Mouse (Mus musculus): ENCODE measurements around the gene Prrx1.

Gene Prrx1

DNA sequence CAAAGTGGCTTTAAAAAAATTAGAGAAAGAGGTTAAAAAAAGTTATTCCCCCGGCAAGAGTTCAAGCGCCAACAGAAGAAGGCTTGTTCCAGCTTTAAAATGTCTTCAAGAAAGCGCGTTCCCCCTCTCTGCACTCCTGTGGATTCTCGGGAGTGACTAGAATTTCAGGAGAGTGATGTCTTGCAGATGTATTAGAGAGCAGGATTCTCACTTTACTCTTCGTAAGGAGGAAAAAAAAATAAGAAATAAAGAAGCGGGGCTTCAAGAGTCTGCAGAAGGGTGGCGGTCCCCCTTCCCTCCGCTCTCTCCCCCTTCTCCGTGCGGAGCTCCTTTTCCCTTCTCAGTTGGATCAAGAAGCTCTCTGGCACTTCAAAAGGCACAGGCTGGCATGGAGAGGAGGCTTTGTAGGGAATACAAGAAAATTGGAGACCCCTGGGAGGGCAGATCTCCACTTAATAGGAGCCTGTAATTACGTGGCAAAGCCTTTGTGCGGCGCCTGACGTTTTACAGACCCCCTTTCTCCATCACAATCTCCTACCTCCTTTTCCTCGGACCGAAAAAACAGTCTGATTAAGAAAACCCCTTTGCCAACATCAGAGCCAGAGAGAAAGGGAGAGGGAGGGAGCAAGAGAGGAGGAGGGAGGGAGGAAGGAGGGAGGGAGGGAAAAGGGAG lies at the start of gene Prrx1:
Gene Prrx1, minus strand, starts transcription at position 610 of the 673 bp plus-strand sequence.
- in situ Hi-C loops (cut with MseI, MboI): no loop called here

DNA sequence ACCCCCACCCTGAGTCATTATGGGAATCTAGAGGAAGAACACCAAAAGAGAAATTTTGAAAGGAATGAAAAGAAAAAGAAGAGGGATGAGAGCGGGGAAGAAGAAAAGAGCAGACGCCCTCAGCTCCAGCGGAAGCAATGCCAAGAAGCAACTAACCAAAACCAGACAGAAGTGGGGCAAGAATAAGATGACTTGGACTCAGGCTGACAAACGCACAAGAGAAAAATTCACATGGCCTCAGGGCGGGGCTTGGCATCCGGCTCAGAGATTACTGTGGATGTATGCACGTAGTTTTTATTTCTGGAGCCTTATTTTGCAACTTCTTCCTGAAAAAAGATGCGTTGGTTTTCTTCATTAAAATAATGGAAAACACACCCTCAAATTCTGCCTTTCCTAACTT lies 48.7 kb upstream of the Prrx1 start:
- in situ Hi-C loops (cut with MseI, MboI): no loop called here

DNA sequence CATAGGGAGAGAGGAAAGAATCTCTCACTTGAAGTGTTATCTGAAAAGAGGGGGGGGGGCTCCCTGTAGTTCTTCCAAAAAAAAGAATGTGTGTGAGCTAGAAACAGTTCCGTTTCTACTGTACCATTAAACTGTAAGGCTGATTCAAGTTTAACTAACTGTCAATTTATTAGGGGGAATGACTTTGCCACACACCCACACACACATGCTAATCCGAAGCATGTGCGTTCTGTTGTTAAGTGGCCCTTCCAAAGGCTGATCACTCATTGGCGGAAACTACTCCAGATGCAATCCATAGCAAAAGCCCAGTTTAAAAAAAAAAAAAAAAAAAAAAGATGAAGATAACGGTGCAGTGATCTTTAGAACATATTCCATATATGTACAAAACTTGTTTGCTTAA lies 47.9 kb upstream of the Prrx1 start:
- in situ Hi-C loops (cut with MseI, MboI): no loop called here

DNA sequence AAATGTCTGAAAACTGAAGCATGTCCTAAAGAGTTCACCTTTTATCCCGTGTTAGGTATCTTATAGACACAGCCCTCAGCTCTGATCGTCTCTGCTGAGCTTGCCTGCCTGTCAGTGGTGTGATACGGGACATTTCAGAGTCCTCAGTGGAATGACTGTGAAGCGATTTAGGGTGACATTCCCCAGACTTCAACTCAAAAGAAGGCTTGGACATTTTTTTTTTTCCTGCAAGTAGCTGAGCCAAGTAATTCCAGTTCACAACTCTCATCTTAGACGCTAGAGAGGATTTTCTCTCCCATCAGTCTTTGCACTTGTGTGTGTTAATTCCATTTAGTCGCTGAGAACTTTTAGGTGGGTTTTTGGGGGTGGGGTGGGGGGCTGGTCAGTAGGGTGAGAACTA lies 47.3 kb upstream of the Prrx1 start:
- in situ Hi-C loops (cut with MseI, MboI): no loop called here

DNA sequence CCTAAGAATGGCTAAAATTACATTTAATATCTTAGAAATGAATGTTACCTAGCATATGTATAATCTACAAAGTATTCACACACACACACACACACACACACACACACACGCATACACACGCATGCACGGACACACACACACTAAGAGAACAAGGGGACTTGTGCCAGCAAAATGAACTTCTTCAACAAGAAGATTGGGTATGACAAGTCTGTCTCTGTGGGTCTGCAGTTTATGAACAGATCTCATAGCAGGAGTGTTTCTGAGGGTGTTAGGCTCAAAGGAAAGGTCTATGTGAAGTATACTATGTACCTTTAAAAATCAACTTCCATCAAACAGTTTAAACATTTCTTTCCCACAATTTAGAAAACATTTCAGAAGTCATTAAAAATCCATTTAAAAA lies 46.0 kb upstream of the Prrx1 start:
- in situ Hi-C loops (cut with MseI, MboI): no loop called here

DNA sequence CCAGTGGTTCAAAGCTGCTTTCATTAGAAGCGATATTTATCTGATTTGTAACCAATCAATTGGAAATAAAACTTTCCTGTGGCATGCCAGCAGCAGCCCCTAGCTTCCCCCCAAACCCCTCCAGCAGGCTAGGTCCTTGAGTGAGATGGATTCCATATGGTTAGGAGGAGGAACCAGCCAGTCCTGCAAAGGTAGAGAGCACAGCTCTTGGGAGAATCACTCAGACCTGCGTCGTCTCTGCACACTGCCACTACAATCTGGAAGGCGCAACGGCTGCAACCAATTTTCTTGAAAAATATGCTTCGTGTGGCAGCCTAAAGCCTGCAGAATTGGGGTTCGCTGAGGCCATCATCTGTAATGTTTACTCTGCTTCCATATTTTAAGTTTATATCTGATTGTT lies 44.7 kb upstream of the Prrx1 start:
- in situ Hi-C loops (cut with MseI, MboI): no loop called here

DNA sequence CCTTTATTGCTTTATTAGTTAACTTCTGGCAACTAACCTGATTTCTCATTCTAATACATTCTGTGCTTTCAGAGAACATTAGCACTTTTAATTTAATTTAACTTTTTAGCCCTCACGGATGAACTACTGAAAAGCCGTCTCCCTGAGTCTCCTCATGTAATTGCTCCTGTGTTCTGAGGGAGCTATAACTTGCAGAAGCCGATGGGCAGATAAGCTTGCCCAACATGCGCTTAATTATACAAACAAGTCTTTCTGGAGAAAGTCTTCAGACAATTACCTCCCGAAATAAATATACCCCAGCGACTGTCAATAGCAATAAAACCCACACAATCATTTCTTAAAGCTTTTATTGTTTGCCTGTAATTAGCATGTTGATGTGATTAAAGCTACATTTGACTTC lies 44.2 kb upstream of the Prrx1 start:
- in situ Hi-C loops (cut with MseI, MboI): no loop called here

DNA sequence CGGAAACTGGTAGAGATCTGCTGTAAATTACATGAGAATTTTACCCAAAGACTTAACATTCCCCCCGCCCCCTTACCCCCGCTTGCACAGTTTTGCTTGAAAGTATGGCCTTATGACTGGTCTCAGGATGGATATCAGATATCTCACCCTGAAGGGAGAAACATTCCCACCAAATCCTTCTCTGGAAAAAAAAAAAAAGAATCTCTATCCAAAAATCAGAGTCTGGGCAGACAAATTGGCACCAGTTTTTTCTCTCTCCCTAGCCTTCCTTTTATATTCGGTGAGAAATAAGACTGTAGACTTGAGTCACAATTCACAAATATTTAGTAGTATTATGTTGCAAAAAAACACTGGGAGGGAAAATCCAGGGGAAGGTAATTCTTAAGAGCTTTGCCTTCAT lies 42.7 kb upstream of the Prrx1 start:
- in situ Hi-C loops (cut with MseI, MboI): no loop called here

DNA sequence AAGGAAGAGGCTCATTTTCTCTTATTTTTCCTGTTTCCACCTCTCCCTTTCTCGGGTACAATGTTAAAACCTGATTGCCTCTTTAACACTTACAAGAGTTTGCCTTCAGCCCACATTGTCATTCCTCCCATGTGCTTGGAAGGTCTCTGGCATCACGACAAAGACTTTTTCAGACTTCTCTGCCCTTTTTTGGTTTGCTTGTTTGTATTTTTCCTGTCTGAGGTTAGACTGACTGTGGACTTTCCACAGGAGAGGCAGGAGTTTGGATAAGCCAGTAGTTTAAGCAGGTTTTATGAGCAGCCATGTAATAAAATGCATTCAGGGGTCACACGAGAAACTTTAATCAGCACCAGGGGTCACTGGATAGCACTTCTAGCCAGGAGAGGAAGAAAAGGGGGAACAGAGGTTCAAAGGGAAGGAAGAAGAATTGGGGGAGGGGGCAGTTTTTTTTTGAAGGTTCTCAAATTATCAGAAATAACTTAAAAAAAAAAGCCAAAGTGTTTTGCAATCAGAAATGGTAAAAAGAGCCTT lies 42.2 kb upstream of the Prrx1 start:
- in situ Hi-C loops (cut with MseI, MboI): no loop called here

DNA sequence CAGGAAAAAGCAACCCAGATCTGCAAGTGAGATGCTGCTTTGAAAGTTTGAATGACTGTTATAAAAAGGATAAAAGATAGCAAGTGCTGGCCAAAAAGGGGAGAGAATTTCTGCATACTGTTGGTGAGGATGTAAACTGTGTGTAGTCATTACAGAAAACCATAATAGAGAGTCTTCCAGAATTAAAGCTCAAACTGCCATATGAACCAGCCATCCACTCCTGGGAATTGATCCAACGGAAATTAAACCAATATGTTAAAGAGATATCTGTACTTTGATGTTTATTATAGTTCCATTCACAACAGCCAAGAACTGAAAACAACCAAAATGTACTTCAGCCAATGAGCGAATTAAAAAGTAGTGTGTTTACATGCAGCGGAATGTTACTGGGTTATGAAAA lies 37.5 kb upstream of the Prrx1 start:
- in situ Hi-C loops (cut with MseI, MboI): no loop called here

DNA sequence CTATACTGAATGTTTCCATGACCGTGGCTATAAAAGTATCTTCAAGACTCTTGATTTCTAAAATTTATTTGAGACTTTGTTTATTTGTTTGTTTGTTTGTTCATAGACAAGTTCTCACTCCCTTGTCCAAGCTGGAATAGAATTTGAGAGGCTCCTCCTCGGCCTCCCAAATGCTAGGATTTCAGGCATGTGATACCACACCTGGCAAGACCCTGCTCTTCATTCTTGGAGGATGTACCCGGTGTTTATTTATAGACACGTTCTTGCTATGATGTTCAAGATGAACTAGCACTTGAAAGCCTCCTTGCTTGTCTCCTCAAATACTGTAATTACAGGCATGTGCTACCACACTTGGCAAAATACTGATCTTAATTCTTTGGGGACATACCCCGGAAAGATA lies 32.0 kb upstream of the Prrx1 start:
- in situ Hi-C loops (cut with MseI, MboI): no loop called here

DNA sequence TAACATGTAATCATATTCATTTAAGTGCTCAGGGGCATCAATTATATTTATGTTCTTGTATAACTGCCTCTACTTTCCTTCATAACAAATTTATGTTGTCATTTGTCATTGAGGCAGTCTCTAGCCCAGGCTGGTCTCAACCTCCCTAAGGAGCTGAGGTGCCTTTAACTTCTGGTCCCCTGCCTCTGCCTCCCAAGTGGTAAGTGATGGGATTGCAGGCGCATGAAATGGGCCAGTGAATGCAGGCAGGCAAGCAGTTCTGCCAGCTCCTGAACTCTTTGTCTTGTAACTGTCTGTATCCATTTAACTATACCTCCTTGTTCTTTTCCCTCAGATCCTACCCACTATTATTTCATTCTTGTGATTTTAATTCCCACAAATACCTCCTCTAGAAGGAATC lies 31.4 kb upstream of the Prrx1 start:
- in situ Hi-C loops (cut with MseI, MboI): no loop called here

DNA sequence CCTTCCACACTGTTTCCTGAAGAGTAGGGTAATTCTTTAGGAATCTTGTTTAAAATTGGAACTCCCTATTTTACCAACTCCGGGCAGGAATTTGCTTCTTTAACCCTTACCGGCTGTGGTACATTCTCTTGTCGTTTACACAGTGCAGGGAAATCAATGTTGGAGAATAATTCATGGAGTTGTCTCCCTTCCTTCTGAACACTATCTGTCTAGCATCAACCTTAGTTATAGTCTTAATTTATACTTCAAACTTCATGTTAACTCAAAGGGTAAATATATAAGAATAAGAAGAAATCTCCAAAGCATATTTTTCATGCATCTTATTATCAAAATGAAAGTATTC lies 25.7 kb upstream of the Prrx1 start:
- in situ Hi-C loops (cut with MseI, MboI): no loop called here

DNA sequence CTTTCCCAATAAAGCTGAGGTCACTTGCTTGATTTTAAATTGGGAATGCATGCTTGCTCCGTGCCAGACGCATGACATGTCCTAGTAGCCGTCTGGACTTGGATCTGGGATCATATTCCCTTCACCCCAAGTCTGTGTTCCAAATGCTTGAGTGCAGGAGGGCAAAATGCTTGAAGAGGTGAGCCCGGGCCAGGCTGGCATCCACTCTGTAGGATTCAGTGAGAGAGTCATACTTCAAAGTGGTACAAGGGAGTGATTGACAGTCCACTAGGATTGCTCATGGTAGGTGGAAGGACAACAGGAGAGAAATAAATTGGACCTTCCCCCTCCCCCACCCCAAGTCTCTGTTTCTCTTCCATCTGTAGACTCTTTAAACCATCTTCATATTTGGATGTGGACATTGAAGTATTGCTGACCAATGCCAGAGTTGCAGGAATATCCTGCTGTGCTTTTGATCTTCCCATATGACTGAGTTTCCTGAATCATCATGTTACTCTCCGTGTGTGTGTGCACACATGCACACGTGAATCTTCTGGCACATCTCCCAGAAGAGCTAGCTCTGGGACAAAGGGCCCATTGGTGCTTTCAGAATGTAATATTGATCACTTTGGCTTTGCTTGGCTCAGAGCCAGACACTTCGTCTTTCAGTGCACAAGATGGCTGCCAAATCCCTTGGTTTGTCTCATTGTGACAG lies 25.2 kb upstream of the Prrx1 start:
- in situ Hi-C loops (cut with MseI, MboI): no loop called here

DNA sequence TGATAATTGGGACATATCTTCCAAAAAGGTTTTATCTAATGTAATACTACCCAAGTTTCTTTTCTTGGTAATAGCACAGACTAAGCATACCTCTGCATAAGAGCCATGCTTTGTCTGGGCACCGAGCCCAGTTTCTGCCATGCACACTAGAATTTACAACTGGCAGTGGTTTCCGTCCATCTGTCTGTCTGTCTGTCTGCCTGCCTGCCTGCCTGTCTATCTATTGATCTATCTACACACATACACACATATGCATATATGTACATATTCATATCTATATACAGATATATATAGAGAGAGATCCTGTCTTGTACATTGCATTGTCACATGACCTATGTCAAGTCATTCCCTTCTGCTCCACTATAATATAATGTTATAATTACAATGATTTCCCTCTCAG lies 24.3 kb upstream of the Prrx1 start:
- in situ Hi-C loops (cut with MseI, MboI): no loop called here

DNA sequence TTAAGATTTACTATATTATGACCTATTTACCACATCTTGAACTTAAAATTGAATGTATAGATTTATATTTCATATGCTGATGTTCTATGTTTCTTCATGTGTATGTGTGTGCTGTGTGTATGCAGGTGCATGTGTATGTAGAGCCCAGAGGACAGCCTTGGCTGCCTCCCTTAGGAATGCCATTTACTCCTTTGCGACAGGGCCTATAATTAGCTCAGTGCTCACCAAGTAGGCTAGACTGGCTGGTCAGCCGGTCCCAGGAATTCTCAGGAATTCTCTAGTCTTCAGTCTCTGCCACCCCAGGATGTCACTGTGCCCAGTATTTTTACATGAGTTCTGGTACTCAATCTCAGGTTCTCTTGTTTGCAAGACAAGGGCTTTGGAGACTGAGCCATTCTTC lies 13.8 kb upstream of the Prrx1 start:
- in situ Hi-C loops (cut with MseI, MboI): no loop called here

DNA sequence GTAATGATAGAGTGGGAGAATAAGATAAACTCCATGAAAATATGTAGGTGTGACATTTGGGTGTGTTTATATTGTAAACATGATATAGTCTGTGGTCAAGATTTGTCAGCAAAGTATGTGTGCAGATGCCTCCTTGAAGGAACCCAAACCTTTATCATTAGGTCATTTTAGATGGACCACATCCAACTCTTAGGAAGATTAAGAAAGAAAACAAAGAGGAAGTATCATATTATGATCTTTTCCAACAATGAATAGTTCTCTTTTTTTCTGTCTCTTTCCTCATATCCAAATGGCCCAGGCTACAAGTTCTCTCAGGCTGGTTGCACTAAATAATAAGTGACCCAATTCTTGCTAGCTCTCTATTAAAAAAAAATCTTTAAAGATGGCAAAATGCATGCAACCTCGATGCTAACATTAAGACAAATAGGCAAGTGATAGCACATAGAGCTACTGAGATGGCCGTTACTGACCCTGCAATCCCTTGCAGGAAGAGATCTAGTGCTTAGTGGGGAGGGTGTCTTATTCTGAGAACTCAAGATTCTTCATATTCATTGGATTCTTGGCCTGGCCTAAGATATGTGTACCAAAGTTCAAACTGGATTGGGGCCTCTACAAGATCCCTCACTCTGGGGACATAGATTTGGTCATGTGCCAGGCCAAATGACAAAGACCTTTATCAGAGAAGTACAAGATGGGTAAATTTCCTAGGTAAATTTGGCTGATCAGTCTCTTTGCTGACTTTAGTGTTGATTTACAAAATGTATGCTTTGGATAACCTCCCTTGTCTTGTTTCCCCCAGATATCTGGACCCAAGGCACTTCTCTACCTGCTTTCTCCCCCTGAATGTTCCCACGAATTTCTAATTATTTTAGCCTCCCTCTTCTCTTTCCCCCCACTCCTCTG lies 6.4 kb upstream of the Prrx1 start:
- in situ Hi-C loops (cut with MseI, MboI): no loop called here

DNA sequence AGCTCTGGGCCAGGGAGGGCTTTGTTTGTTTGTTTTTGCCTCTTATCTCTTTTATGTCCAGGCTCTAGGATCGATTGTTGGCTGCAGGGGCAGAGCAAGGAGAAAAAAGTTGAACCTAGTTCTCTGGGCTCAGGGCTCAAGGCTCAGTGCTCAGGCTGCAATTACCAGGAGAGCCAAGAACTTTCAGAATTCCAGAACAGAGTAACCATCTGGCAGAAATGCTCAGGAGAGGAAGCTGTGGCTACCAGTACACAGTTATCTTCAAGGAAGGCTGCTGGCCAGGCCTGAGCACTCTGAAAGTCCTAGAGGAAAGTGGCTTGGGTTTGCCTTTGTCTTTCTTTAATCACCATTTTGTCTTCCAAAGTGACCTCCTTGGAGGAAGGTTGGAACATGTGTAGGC lies 3.4 kb upstream of the Prrx1 start:
- in situ Hi-C loops (cut with MseI, MboI): no loop called here

DNA sequence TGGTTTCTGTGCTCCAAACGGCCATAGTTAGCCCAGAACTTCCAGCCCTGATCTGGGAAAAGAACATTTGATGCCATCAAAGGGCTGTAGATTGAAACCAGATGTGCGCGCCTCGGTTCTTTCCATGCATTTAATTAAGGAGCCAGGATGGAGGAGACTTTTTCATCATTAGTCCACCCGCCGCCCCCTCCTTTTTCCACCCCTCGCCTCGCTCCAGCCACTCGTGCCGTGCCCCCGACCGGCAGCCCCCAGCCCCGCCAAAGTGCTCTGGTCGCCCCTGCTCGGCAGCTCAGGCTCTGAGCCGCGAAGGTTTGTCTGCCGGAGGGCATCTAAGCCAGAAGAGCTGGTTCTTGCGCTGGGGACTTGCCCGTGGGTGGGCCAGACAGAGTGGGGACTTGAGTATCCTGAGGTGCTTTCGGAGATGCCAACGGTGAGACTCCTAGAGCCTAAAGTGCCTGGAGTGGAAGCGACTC lies 1.4 kb upstream of the Prrx1 start:
- in situ Hi-C loops (cut with MseI, MboI): no loop called here

DNA sequence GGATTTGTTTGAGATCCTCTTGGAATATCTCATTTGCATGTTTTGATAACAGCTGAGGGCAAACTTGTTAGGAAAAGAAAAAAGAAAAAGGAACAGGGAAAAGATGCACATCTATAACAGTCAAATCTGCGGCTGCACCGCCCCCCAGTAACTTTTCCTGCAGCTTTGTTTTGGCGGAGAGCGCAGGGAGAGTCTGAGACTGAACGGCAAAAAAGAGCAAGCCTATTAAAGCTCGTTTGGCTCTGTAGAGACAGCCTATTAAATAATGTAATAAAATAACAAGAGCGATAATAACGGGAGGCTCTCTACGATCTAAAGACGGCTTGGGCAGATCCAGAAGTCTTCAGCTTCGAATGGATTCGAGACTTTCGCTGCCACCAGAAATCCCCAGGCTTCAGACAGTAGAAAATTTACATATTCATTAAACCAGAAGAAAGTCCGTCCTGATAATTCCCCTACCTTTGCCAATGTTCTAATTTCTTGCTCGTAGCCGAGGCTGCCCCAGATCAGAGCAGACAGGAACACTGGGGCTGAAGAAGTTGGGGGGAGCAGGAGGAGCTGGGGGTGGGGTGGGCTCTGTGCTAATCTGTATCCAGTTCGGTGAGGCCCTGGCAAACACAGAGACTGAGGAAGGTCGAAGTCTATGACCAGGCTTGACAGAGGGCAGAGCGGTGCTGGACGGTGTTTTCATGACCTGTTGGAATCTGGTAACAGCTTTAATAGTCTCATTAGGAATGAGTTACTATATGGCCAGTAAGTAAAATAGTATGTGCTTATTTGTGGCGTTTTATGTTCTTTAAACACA lies 613 bp upstream of the Prrx1 start:
- in situ Hi-C loops (cut with MseI, MboI): no loop called here
